Mouse (Mus musculus): ENCODE measurements at regions not wholly inside any gene's neighbourhood (a gene's known extent, or its start where the extent isn't known, plus 50 kb on each side); places are given as distances from the start of the nearest gene placed in this dataset.

GRCm38 (mm10) chr2:173981036-173981435, 95.1 kb upstream of the Stx16 start:
- TF ChIP-seq TAL1 (conservative IDR thresholded peaks at IDR 0.05; ENCODE audit: low read depth, low read length) (no peak), CTCF (IDR thresholded peaks at IDR 0.05; ENCODE audit: low read depth, low read length) (no peak), GATA1 (IDR thresholded peaks at IDR 0.05; ENCODE audit: borderline replicate concordance, low read length) (no peak), POLR2AphosphoS5 (IDR thresholded peaks at IDR 0.05; ENCODE audit: insufficient replicate concordance, low read depth, low read length) (no peak)

All from G1E (cell line).